Mouse (Mus musculus): ENCODE measurements around the gene Card11.

DNA sequence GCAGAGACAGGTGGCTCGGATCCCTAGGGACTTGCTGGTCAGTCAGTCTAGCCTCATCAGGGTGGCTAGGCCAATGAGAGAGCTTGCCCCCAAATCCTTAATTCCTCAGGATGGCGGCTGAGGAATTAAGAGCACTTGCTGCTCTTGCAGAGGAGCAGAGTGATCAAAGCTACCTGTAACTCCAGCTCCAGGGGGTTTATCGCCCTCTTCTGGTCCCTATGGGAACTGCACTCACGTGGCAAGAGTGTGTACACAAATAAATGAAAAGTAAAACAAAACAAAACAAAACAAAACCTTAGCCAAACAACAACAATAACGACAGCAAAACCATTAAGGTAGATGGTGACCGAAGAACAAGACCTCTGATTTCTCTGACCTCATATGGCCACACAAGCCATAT lies 121.7 kb downstream of the Card11 start:
- TF ChIP-seq CHD2 (IDR thresholded peaks at IDR 0.05; ENCODE audit: low read depth, low read length) = no peak
- no peak for TF ChIP-seq ZNF384 (IDR thresholded peaks at IDR 0.05; ENCODE audit: low read depth, low read length)
- no peak for TF ChIP-seq MAFK (IDR thresholded peaks at IDR 0.05; ENCODE audit: insufficient read depth, low read depth, low read length)
